Mouse (Mus musculus) Patski (cell line): Measurements from ENCODE around the gene Fam19a1. TPM values are rescaled to one million over a fixed set of nuclear protein-coding genes. Genes with fewer than 3 reads are reported as not detected.

Source experiments
- ATAC-seq: fragments of 100-300 bp; one replicate; pipeline ENCODE4 v1.8.0; 2021
- CTCF ChIA-PET: fragments of 350-600 bp; sonication (Branson Sonifier 250); formaldehyde crosslinking; loops from one replicate; lab custom pipeline; 2022; ENCODE audit warnings: inconsistent platforms; lab: Charles Lee
- POLR2A ChIA-PET: fragments of 350-600 bp; sonication (Branson Sonifier 250); formaldehyde crosslinking; loops from one replicate; lab custom pipeline; 2022; ENCODE audit warnings: antibody characterized with exemption, inconsistent platforms; lab: Charles Lee
- DNase-seq: peaks from one replicate; pipeline ENCODE4 v3.0.0-alpha.2; 2011; ENCODE audit warnings: low read depth, low spot score
- H3K27me3 ChIP-seq: fragments of 371-371 bp; one replicate; pipeline ENCODE4 v1.5.1; 2021
- CTCF ChIP-seq: fragments of 100-300 bp; IDR thresholded peaks from one replicate; pipeline ENCODE4 v1.5.1; 2021
- in situ Hi-C: fragments of 300-500 bp; cut with MboI; formaldehyde crosslinking; loops from 3 replicates; pipeline ENCODE4 v1.11.1; 2018; ENCODE audit warnings: low pct_unique_long_range_greater_than_20kb, mixed read lengths
- polyA plus RNA-seq: library from polyadenylated mRNA; unstranded; gene quantifications from one replicate; pipeline ENCODE4 v1.2.3, GENCODE M21; 2021

Gene Fam19a1
- polyA plus RNA-seq, 1 experiment from 2014 or later = not detected

DNA sequence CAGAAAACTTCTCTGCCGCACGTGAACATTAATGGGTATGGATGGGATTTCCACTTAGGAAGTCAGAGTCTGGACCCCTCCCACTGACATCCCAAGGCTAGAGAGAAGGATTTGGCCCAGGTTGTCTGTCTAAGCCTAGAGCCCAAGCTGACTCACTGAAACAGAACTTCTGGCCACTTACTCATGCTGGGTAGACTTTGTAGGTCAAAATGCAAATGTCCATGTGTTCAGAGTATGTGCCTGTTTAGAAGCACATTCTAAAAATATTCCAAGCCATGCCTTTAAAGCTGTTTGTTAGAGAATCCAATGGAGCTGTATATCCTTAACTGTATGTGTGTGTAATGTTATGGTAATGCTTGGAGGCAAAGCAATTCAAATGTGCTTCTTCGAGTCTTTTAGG lies 145.7 kb downstream of the Fam19a1 start:
- ATAC-seq = no peak

DNA sequence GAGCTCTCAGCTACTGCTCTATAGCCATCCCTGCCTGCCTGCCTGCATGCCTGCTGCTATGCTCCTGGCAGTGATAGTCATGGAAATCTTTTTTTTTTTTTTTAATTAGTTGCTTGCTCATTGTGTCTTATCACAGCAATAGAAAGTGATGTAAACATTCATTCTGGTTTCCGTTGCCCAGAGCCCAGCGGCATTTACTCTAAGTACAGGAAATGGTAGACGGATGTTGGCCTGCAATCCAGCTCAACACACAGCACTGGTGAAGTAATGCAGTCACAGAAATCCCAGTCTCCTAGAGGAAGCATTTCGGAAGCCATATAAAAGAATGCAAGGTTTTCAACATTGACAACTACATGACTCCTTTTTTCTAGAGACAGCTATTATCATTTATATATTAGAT lies 153.5 kb downstream of the Fam19a1 start:
- in situ Hi-C loops = no loop called here
- H3K27me3 ChIP-seq = no peaks in the 10 kb centered on the region
- CTCF ChIA-PET = interaction anchor here (0.9 kb wide), 1 partner anchor 23 kb away, joined by 3 read pairs; no protein-coding TSS in a partner anchor
- ATAC-seq (no peak), DNase-seq (no peak)
- POLR2A ChIA-PET = no interaction called here
- TF ChIP-seq CTCF = no peak

More for the DNA sequence above, 145.7 kb downstream of the Fam19a1 start:
- H3K27me3 ChIP-seq = no peaks in the 10 kb centered on the region
- no peak for TF ChIP-seq CTCF
- POLR2A ChIA-PET = no interaction called here
- no peak for DNase-seq
- CTCF ChIA-PET = no interaction called here
- in situ Hi-C loops = no loop called here

GRCm38 (mm10) chr6:96268788-96269187 lies 155.8 kb downstream of the Fam19a1 start:
- in situ Hi-C loops = no loop called here
- no peak for TF ChIP-seq CTCF
- ChIA-PET POLR2A (interaction anchor here (0.5 to 0.6 kb wide), 2 partner anchors 13 to 25 kb away, joined by 3 to 7 read pairs; no protein-coding TSS in a partner anchor), CTCF (interaction anchor here (1.2 kb wide), 1 partner anchor 8 kb away, joined by 3 read pairs; no protein-coding TSS in a partner anchor)
- ATAC-seq = no peak
- no peak for DNase-seq
- no peaks in the 10 kb centered on the region for H3K27me3 ChIP-seq

DNA sequence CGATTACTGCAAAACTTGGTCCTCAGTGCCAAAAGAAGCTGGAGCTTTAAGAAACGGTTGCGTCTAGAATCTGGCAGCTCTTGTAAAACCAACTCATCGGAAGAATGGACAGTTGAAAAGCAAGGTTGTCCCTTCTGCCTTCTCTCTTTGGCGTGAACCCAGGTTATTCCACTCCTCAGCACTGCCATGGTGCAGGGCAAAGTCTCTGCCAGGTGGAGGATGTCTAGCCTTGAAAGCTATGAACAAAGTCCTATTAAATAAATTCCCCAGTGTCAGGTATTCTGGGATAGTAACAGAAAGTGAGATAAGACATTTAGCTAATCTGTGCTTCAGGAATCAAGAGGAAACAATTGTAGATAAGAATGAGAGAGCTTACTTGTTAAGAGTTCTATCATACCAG lies 157.5 kb downstream of the Fam19a1 start:
- ATAC-seq = no peak
- CTCF ChIA-PET = no interaction called here
- TF ChIP-seq CTCF = no peak

GRCm38 (mm10) chr6:96283731-96284130 lies 170.8 kb downstream of the Fam19a1 start:
- in situ Hi-C loops = no loop called here
- no peak for TF ChIP-seq CTCF
- no peaks in the 10 kb centered on the region for H3K27me3 ChIP-seq
- ATAC-seq (no peak), DNase-seq (no peak)
- POLR2A ChIA-PET = no interaction called here
- CTCF ChIA-PET = no interaction called here

More for the DNA sequence above, 157.5 kb downstream of the Fam19a1 start:
- no peaks in the 10 kb centered on the region for H3K27me3 ChIP-seq
- in situ Hi-C loops = no loop called here
- no peak for DNase-seq
- POLR2A ChIA-PET = no interaction called here

- in situ Hi-C loops = no loop called here
- no peak for ATAC-seq
- POLR2A ChIA-PET = no interaction called here
- no peak for DNase-seq
- no peak for TF ChIP-seq CTCF
- CTCF ChIA-PET = no interaction called here
- no peaks in the 10 kb centered on the region for H3K27me3 ChIP-seq
Measured at GRCm38 (mm10) chr6:96284590-96284989, 171.6 kb downstream of the Fam19a1 start.

DNA sequence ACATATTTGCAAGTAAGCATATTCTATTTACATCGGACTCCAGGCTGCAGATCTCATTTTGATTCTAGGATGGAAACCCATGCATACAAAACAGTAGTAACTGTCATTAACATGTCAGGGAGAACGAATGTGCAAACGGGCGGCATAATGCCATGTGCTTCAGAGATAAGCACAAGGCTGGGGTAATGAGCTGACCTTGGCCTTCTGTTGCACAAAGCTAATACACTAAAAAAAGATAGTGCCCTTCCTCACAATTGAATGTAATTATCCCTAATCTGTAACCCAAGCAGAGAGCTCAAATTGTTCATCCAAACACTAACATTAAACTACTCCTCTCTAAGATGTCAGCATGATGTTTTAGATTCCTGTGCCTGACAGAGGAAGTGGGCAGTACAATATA lies 173.3 kb downstream of the Fam19a1 start:
- no peaks in the 10 kb centered on the region for H3K27me3 ChIP-seq
- TF ChIP-seq CTCF = no peak
- ChIA-PET POLR2A (no interaction called here), CTCF (no interaction called here)
- DNase-seq (no peak), ATAC-seq (no peak)
- in situ Hi-C loops = no loop called here

DNA sequence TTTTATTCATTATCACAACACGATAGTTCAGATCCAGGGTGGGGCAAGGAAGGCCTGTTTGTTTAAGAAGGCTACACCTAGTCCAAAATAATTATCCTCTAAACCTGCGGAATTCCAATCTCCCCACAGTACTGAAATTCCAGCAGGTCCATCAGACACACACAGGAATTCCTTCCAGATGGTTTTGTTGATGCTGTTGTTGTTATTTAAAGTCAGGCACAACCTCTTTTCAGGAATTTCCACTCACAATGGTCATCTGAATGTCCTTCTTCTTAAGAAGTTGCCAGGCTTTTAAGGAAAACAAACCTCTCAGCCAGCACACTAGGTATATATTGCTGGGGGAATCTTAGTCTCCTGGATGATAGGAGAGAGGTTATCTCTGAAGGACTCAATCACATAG lies 174.4 kb downstream of the Fam19a1 start:
- no peak for DNase-seq
- H3K27me3 ChIP-seq = no peaks in the 10 kb centered on the region
- POLR2A ChIA-PET = no interaction called here
- no peak for ATAC-seq
- TF ChIP-seq CTCF = no peak
- CTCF ChIA-PET = no interaction called here
- in situ Hi-C loops = no loop called here

DNA sequence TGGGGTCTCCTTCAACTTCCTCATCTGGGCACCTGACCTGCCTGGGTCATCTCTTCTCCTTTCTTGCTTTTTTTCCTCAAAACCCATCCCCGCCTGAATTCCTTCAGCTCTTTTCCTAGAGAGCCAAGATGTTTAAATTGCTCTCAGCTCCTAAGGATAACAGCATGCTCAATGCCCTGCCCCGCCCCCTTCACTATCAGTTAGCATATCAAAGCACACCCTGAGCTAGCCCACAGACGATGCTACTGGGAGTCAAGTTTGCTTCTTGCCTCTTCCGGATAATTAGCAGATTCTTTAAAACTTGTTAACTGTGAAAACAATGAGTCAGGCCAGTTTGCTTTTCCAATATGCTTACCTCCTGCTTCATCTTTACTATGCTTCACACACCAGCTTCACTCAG lies 176.7 kb downstream of the Fam19a1 start:
- in situ Hi-C loops = no loop called here
- no peak for TF ChIP-seq CTCF
- ATAC-seq (no peak), DNase-seq (no peak)
- no peaks in the 10 kb centered on the region for H3K27me3 ChIP-seq
- POLR2A ChIA-PET = no interaction called here
- CTCF ChIA-PET = interaction anchor here (1.3 kb wide), 1 partner anchor 23 kb away, joined by 3 read pairs; no protein-coding TSS in a partner anchor

- H3K27me3 ChIP-seq = no peaks in the 10 kb centered on the region
- POLR2A ChIA-PET = no interaction called here
- no peak for DNase-seq
- in situ Hi-C loops = no loop called here
- CTCF ChIA-PET = no interaction called here
- no peak for ATAC-seq
- no peak for TF ChIP-seq CTCF
Measured at GRCm38 (mm10) chr6:96347491-96347890, 234.5 kb downstream of the Fam19a1 start.

DNA sequence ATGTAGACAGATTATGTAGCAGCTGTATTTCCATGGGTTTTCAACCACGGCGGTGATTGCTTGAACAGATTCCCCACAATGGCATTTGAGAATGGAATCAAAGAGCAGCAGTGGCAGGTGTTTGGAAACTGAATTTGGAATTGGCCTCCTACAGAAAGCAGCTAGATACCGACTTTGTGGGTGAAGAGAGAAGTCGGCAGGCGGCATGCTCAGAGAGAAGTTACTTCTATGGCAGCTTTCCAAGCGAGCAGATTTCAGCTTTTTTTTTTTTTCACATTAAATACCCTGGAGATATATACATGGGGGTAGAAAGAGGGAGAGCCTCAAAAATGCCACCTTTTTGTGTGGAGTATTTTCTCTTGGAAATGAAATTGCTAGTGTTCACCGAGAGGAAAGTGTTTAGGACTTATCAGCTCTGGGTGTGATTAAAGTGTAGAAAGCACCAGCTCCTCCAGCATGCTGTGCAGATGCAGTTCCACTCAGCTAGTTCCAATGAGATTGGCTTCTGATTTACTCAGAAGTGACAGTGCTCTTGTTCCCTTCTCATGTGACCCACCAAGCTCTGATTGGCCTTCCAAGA lies 236.6 kb downstream of the Fam19a1 start:
- TF ChIP-seq CTCF = no peak
- in situ Hi-C loops = no loop called here
- CTCF ChIA-PET = no interaction called here
- ATAC-seq (no peak), DNase-seq (no peak)
- POLR2A ChIA-PET = interaction anchor here (0.6 to 0.7 kb wide), 2 partner anchors 232 to 1131 kb away, joined by 3 to 4 read pairs; no protein-coding TSS in a partner anchor
- H3K27me3 ChIP-seq = no peaks in the 10 kb centered on the region
